12 mouse cellular contexts compared by ENCODE assay signal in genomic region chr15:8706178-8706577, GRCm38 (mm10). TPM values are rescaled to one million over a fixed set of nuclear protein-coding genes. Genes with fewer than 3 reads are reported as not detected.
DNase-seq lines count a peak whose midpoint lies in the region; TF ChIP-seq lines count a peak whose summit lies in the region.
"Had no signal": no experiment of that assay in that cellular context is flagged by ENCODE, and none has a peak within 500 bp of the region (broad histone marks: within the 10 kb centered on the region; RNA-seq: fewer than 3 reads in every experiment).

No protein-coding gene starts in this region.

- H3K27ac ChIP-seq in kidney, adult 2 months (ENCODE audit: insufficient read depth, low read depth, low read length): no peak overlapping the region

- no peak for TF ChIP-seq CTCF in kidney, adult 2 months (conservative IDR thresholded peaks at IDR 0.05; ENCODE audit: insufficient read depth, insufficient read length, low read depth, low read length)

- no peaks in the 10 kb centered on the region; the same call in 1 of the 2 replicates for H3K4me1 ChIP-seq in kidney, adult 2 months (ENCODE audit: control insufficient read depth, insufficient read depth, low read length)

- no peak for TF ChIP-seq POLR2A in kidney, adult 2 months (IDR thresholded peaks at IDR 0.05; ENCODE audit: low read depth, low read length)

- peak; percentile 27 to 39 for DNase-seq in left cerebral cortex, adult 18-20 months (ENCODE audit: low spot score in 2 of 2)
- DNase-seq in left cerebral cortex, adult 11 months (ENCODE audit: low spot score): no peak
- peak; percentile 38 for DNase-seq in cerebellum, adult 9-10 months
- peak; percentile 33 to 69 for DNase-seq in layer of hippocampus, adult 18-20 months (ENCODE audit: low spot score in 2 of 2)
- peak; percentile 85 to 88 for DNase-seq in right cerebral cortex, postnatal 10 days (ENCODE audit: low spot score in 2 of 2)
- DNase-seq in thymus, postnatal 4 days: no peak
- DNase-seq in kidney, adult 2 months: no peak
- DNase-seq: adrenal gland, adult 8-10 months; heart, postnatal 14 days; lung, adult 2 months; thymus, postnatal 25 days had no signal

- 0 out of 2 replicates have a peak, but pooled peaks cover 1% of the 10 kb centered on the region for H3K27me3 ChIP-seq in kidney, adult 2 months (replicated peaks; ENCODE audit: control insufficient read depth, insufficient read depth, low read length)

- 83% methylated on average over 4 of the region's 4 CpGs for WGBS in kidney, adult 2 months

- no peak overlapping the region for H3K4me3 ChIP-seq in kidney, adult 2 months (ENCODE audit: insufficient read depth, low read depth, low read length)

- no peaks in the 10 kb centered on the region for H3K36me3 ChIP-seq in kidney, adult 2 months (ENCODE audit: control insufficient read depth, insufficient read depth, low read length)
- H3K36me3 ChIP-seq: G1E had no signal

RNA-seq across cellular contexts. Expression of gene Slc1a3, which starts 4.4 kb away (rescaled TPM):
- total RNA-seq in left cerebral cortex, adult 18-20 months (2021): 100 to 1,000 TPM; 263 to 298 TPM
- total RNA-seq in layer of hippocampus, adult 18-20 months (2021): 100 to 1,000 TPM; 371 to 373 TPM
- 4.2 and 6.4 TPM in 2 replicates for polyA plus RNA-seq in kidney, adult 2 months (2012; rRNA removed)
- polyA plus RNA-seq: G1E had no signal

Comparison
In these comparisons a context has a peak if more than half of its experiments do, and no peak if none do; other contexts are left out.
1. DNase-seq: peak in left cerebral cortex, adult 18-20 months (2 of 2), cerebellum, adult 9-10 months (single experiment), layer of hippocampus, adult 18-20 months (2 of 2) and right cerebral cortex, postnatal 10 days (2 of 2); none in left cerebral cortex, adult 11 months (single experiment), thymus, postnatal 4 days (single experiment) and kidney, adult 2 months (single experiment).